Mouse (Mus musculus) MN1 (cell line): Measurements from ENCODE around the gene Dync1i2.

Experiments
- DNase-seq: peaks from one replicate; pipeline ENCODE4 v3.0.0-alpha.2; 2016; ENCODE audit warnings: low spot score

The Dync1i2 gene

DNA sequence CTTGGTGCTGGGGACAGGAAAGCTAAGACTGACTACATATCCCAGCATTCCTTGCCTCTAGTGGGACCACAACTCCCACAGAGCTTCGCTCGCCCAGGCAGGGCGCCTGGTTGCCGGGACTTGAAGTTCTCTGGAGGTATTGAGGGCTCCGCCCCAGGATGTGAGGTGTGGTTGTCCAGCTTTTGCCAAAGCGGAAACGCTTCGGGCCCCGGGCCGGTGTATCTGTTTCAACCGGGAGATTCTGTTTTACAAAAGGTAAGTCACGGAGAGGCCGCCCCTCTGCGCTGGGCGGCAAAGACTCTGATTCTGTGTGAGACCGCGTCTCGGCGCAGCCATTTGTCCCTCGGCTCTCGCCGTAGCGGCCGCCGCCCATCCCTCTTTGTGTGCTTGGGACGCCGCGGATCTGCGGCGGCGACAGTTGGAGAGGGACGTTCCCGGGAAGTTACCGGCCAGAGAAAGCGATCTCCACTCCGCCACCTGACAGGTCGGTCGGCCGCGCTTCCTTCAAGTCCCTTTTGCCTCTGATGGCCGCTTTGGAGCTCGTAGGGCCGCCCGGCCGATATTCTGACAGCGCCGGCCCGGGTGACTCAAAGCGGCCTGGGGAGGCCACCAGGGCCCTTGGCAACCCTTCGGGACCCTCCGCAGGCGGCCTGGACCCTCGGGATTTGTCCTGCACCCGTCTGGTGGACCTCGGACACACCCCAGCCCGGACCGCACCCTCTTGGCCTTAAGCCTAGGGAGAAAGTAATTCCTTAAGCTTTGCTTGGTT, at the start of gene Dync1i2:
Gene Dync1i2 (plus strand): TSS at position 116 of the 769 bp plus-strand sequence.
- peak; percentile 95 for DNase-seq

DNA sequence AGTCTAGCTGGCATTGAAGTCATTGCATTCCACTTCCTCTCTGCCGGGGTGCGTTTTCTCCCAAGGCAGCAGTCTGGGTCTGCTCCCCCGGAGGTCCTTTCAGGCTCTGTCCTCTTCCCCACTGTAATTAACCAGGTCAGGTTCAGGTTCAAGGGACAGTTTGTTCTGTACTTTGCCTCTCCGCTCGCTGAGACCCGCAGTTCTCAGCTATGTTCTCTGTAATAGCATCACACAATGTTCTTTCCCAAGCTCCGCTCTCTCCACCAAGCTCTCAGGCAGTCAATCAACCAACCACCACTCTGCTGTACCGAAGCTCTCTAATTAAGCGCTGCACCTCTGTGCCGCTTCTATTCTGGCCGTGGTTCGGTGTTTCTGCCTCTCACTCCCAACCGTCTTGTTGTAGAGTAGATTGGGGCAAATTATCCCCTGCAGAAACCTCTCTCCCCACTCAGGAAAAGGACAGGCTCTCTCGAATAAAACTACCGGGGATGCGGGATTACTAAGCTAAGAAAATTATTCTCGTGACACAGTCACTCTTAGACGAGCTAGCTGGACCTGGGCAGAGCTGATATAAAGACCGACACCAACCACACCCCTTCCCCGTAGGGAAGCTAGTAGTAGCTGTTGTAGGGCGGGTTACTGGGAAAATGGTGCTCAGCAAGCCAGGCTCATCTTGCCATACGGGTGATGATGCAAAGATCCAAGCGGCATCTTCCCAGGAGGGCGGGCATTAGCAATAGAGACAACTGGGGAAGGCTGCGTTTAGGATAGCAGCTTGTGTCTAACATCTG, 48.5 kb upstream of the Dync1i2 start:
- DNase-seq: no peak

DNA sequence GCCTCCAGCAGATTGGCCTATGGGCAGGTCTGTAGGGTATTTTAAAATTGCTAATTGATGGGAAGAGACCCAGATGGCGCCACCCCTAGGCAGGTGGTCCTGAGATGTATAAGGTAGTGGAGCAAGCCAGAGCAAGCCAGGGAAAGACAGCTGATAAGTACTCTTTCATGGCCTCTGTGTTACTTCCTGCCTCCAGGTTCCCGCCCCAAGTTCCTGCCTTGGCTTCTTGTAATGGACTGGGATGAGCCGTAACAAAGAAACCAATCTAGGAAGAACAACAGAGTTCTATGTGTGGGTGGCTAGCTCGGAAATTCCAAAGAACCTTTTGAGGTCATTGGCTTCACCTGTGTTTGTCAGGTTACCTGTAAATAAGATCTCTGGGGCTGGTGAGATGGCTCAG, 44.3 kb upstream of the Dync1i2 start:
- DNase-seq: no peak

DNA sequence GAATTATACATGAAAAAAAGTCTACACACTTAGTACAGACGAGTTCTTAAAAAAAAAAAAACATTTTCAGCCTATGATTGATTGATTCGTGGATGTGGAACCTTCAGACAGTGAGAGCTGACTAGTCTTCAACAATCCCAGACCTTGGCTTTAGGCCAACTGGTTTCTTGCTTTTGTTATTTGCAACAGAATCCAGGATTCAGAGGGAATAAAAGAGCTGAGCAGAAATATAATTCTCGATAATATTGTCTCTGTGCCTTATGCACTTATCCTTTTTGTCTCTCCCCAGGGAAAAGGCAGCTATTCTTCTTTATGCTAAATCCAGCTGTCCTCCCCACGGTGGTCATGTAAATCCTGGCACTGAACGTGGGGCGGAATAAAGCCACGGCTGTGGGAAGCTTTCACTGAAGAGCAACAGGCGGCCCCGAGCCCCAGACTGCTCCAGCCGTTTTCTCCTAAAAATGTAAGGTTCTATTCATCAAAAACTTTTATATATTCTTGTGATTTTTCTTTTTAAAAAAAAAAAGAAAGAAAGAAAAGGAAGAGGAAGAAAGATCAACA, 43.0 kb upstream of the Dync1i2 start:
- peak; percentile 70 for DNase-seq

DNA sequence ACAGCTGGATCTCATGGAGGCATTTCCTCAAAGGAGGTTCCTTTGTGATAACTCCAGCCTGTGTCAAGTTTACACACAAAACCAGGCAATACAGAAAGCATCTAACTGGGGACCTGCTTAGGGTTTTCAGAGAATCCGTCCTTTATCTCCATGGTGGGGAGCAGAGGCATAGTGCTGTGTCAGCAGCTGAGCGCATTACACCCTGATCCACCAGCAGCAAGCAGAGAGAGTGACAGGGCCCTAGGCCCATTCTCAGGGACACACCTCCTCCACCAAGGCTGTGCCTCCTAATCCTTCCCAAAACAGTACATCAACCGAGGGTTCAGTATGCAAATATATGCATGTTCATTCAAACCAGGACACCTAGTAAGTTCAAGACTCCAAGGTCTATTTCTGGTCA, 38.5 kb upstream of the Dync1i2 start:
- no peak for DNase-seq

DNA sequence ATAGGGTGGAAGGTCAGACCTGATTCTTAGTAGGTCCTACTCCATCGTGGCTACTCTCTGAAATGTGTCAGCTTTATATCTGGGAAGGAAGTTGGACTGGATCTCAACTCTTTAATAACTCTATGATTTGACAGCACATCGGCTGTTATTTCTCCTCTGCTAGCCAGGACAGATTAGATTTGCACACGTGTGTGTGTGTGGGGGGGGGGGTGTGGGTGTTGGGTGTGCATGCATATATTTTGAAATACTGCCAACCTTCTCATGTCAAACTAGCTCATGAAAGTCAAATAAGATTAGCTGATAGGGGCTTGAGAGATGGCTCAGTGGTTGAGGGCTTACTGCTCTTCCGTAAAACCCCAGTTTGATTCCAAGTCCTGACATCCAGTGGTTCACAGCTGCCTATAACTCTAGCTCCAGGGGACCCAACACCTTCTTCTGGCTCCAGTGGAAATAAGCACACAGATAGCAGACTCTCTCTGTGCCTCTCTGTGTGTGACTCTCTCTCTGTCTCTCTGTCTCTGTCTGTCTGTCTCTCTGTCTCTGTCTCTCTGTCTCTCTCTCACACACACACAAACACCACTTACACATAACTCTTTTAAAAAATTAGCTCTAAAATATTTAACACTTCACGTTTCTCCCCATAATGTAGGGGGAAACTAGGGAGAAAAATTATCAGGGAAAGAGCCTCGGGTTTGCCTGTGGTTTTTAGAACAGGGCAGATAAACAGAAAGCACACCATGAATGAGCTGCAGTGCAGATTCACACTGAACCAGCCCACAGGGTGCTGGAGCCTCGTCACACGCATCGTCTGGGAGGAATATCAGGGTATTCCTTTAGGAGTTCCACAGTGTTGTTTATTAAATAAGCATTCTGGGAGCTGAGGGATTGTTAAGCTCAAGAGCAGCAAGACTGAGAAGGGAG, 34.9 kb upstream of the Dync1i2 start:
- no peak for DNase-seq

DNA sequence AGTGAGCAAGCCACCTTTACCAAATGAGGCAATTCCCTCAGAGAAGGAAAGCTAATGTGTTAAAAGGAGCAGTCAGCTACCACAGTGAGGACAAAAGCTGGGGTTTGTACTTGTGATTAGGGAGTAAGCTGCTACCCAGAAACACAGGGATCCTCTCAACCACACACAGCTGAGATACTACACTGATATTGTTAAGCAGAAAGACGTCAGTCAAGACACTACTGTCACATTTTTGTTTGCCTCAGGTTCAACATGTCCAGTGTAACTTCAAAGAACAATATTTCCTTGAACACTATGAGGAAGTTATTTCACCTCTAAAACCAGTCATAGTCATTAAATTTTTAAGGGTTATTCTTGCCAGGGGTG, 34.3 kb upstream of the Dync1i2 start:
- no peak for DNase-seq

DNA sequence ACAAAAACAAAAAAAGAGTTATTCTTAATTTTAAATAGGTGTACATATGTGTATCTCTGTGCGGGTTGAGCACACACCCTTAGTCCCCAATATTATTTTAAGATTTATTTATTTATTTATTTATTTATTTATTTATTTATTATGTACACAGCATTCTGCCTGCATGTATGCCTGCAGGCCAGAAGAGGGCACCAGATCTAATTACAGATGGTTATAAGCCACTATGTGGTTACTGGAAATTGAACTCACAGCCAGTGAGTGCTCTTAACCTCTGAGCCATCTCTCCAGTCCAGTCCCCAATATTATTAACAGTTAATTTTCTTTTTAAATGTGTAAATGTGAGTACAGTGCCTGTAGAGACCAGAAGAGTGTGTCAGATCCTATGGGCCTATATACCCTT, 33.7 kb upstream of the Dync1i2 start:
- no peak for DNase-seq

DNA sequence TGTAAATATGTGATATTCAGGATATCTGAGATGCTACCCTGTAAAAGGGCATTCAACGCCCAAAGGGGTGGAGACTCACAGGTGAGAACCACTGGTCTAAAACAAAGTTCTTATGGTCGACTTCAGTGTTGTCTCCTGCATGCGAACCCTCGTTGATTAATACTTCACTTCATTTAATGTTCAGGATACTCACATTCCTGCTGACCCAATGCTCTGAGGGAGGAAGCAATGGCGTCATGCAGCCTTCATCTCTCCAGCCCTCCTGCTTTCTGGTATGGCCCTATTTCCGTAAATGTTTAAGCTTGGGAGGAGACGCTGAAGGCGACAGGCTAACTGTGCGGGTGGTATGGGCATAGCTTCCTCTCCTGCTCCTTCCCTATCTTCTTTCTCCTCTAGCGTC, 31.8 kb upstream of the Dync1i2 start:
- DNase-seq: no peak

DNA sequence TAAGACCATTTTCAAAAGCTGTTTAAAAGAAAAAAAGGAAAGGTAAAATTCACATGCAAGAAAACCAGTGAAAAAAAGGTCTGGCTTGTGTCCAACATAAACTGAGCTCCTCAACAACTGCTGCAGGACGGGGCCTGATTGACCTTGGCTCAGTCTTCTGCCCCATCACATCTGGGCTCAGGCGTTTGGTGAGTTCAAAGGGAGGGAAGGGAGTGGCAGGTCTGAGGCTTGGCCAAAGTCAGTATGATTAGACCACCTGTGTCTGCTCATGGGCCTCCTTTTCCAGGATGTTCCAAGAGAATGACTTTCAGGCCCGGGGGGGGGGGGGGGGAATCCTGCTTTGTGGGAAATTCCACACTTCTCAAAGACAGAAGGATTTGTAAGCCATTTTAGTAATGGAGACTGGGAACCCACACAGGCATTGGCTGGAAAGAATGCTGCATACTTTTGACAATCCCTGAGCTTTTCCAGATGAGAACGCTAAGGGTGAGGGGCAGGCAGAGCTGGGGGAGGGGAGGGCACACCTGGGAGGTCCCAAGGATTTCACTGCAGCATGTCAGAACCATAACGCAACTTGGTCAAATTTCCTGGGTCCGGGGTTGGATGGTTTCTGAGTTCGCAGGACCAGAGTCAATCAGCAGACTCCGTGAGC, 30.8 kb upstream of the Dync1i2 start:
- DNase-seq: no peak

DNA sequence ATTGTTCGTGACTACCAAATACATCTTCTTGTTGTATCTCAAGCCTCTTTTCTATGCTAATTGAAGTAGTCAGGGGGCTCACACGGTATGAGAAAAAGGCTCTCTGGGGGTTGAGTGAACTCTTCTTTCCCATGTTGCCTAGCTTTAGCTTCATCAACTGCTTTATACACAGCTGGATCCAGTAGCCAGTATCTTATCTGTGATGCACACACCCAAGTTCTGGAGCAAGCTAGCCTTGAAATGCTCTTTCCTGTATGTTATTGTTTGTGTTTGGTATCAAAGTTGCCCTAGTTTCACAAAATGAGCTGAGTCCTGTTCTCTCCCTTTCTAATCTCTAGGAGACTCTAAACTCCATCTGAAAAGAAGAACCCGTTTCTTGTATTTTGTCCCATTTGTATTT, 23.6 kb upstream of the Dync1i2 start:
- DNase-seq: no peak

DNA sequence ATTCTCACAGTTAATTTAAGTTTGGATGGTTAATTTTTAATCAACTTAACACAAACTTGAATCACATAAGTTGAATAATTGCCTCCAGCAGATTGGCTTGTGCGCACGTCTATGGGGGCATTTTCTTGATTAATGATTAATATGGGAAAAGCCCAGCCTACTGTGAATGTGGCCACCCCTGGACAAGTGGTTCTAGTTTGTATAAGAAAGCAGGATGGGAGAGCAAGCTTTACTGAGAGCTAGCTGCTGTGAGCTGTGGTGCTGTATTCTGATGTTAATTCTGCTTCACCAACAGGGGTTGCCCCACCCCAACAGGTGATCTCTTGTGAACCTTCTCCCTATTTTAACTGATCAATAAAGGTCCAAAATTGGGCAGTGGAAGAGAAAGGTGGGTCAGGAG, 22.6 kb upstream of the Dync1i2 start:
- no peak for DNase-seq

DNA sequence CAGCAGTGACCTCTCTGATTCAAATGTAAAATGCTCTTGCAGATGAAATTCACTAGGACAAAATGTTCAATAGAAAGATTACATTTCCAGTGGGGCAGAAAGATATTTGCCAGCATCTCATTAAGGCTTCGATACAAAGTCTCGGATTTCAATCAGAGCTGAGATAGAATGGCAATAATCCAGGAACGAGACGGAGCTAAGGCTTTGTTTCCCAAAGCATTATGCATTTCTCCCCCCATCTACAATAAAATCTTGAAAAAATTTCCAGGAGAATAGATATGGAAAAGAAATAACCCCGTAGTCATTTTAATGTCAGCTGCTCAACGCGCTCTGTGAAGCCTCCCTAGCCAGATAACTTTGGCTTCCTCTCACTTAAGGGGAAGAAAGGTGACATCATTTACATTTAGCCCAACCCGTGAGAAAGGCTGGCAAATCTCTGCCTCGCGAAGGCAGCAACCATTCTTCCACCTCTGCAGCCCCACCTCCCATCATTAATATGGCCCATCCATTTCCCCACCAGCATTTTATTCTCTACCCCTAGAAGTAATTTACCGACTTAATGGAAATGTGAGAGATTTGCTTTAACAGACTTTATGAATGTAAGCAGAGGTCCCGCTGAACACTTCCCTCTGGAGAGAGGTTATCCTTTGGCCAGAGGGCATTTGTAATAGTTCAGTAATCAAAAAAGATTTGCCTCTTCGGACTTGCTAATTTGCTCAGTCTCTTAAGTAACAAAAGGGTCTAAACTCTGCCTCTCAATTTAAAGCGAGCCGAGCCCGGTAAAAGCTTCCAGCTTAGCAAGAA, 19.9 kb upstream of the Dync1i2 start:
- DNase-seq: no peak

DNA sequence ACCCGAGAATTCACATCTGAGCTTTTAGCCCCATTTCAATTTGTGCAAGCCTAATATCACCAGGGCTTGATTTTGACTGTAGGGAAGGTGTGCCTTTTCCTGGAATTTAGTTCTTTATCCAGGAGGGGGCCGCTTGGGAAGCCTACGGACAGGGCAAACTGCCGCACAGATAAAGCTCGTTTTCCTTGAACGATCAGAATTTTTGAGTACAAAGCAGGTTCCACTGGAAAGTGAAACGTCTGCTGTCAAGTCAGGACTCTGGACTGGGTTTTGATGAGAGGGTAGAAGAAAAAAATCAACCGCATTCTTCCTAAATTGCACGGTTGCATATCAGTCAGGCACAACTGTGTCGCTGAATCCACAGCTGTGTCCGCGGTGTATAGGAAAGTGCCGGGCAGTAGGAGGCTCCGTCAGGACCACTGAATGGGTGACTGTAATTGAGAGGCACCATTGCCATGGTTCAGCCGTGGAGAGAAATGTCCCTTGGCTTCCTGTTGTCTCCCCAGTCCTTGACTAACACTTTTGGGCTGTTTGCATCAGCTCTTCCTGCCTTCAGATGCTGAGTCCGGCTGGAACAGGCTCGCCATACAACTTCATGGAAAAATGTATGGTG, 19.2 kb upstream of the Dync1i2 start:
- DNase-seq: no peak

DNA sequence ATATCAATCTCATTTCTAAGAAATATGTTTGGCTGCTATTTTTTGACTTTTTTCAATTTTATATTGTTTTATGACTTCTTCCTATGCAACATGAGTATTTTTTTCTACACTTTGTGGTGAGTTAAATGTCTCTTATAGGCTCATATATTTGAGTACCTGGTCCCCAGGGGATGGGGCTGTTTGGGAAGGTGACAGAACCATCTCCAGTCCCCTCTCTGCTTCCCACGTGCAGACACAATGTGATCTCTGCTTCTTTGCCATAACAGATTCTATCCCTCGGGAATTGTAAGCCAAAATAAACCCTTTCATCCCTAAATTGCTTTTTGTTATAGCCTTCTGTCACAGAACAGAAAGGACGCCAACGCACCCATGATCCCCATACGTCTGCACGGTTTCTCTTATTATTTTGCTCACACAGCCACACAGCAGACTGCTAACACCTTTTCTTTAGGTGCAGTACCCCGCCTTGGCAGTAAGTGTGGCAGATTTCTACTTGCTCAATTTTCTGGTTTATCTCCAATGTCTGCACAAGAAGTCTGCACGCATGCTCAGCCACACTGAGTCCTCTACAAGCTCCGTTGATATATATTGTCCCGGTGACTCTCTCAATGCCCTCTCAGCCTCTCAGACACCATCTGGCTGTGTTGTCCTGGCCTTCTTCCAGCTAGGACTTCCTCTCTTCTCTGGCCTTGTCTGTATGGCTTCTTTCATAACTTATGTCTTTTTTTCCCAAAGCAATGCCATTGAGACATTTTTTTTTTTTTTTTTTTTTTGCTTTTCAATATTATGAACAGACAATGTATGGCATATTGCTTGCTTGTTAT, 17.2 kb upstream of the Dync1i2 start:
- peak; percentile 28 for DNase-seq

DNA sequence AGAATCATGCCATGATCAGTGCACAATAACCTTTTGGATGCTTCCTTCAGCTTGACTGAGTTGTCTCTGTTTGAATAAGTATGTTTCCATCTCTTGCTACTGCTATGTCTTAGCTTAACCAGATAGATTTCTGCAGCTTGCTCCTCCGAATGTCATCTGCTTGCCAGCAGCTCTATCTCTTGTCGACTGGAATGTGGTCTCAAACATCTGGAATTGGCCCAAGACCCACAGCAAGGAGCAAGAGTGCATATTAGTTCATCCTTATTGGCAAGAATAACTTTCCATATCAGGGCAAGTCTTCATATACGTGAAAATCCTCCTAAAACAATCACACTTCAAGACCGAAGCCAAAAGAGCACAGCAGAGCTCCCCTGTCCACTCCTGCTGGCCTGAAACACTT, 14.6 kb upstream of the Dync1i2 start:
- DNase-seq: no peak

DNA sequence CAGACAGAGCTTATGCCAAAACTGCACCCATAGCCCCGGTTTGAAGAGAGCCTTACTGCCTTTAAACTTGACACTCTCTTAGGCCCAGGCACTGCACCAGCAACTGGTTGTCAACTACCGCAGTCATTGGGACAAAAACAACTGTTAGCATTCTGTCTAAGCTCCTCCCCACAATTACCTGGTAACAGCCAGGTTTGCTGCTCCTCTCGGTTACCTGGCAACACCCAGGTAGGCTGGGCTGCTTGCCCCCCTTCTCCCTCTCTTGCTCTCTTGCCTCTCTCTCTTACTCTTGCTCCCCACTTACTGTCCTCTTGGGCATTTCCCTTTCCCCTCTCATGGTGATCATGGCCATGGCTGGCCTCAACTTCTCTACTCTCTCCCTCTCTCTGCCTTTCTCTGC, 12.6 kb upstream of the Dync1i2 start:
- no peak for DNase-seq

DNA sequence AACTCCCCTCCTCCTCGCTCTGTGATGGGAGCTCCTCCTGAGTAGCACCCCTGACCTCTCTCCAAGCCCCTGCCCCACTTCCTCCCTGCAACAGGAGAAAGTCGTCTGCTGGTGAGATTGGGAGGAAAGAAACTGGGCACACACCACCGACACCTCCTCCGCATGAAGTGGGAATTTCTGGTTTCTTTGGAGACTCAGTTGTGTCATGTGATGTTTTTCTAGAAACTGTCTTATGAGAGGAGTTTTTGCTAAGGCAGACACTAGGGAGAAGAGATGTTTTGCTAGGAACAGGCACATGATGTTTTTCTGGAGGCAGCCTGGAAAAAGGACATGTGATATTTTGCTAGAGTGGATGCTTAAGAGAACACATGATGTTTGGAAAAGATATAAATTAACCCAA, 11.0 kb upstream of the Dync1i2 start:
- DNase-seq: no peak

DNA sequence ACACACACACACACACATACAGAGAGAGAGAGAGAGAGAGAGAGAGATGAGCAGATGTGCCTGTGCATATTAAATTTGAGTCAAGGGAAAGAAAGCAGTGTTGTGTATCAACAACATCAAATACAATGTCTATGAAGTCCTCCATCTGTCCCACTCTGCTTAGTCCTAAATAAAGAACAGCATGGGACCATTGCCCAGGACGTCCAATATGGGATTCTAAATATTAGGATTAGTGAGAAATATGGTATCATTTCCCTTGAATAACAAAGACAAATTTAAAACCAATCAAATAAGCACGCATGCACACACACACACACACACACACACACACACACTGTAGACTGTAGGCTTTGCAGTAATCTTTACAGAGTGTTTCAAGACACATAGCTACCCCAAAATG, 9.6 kb upstream of the Dync1i2 start:
- no peak for DNase-seq
